Mouse (Mus musculus): ENCODE results near the gene Gm38394.

Gene Gm38394

GRCm38 (mm10) chr1:133585995-133586537 is 75.1 kb downstream of the Gm38394 start:
- DNase-seq (ENCODE audit: low read depth, low spot score) = no peak

- no peak for DNase-seq (ENCODE audit: low read depth, low spot score)
Measured at GRCm38 (mm10) chr1:133571293-133571692, 89.8 kb downstream of the Gm38394 start.
